Mouse (Mus musculus) spleen, adult 18-20 months (tissue): ENCODE data around the gene Lrrc3b.

Experiments used
- DNase-seq, 2 experiments: peaks; one replicate each; pipeline ENCODE4 v3.0.0; 2022; ENCODE audit warnings: mixed read lengths in 2 of 2

Lrrc3b gene

GRCm38 (mm10) chr14:15330155-15330554 lies 108.6 kb downstream of the Lrrc3b start:
- no peak for DNase-seq

GRCm38 (mm10) chr14:15325872-15326271 lies 112.9 kb downstream of the Lrrc3b start:
- no peak for DNase-seq

GRCm38 (mm10) chr14:15322441-15323123 lies 116.2 kb downstream of the Lrrc3b start:
- no peak for DNase-seq

- no peak for DNase-seq
These were observed 119.3 kb downstream of the Lrrc3b start for GRCm38 (mm10) chr14:15319399-15319915.

- no peak for DNase-seq
These were observed 130.2 kb downstream of the Lrrc3b start for GRCm38 (mm10) chr14:15308576-15308975.
